Mouse (Mus musculus) MEL (cell line): ENCODE results near the gene Gm45234. TPM values are rescaled to one million over a fixed set of nuclear protein-coding genes. Genes with fewer than 3 reads are reported as not detected.
A peak's percentile ranks its signal among the peaks of the same experiment; 100 is the strongest.

Experiments
- DNase-seq: peaks from one replicate; pipeline ENCODE4 v3.0.0; 2011; ENCODE audit warnings: low read depth, low spot score
- H3K27ac ChIP-seq: 2 replicates; pipeline ENCODE4 v1.5.1; 2012; ENCODE audit warnings: low read depth, mild to moderate bottlenecking, control low read depth, low read length, moderate library complexity; ENCODE audit not compliant: control insufficient read depth
- H3K27me3 ChIP-seq, 2 experiments: fragments of 150-350 bp in 1 of 2; sonication (generic) in 1 of 2; 2 replicates each; pipeline ENCODE4 v1.6.1; 2012; ENCODE audit warnings: low read length in 2 of 2, mild to moderate bottlenecking in 2 of 2, improper control_type of control experiment in 1 of 2, moderate library complexity in 1 of 2; ENCODE audit not compliant: insufficient read depth in 2 of 2, control insufficient read depth in 1 of 2
- H3K36me3 ChIP-seq, 2 experiments: 2 replicates each; pipeline ENCODE4 v1.6.1; 2012 to 2014; ENCODE audit warnings: low read length in 2 of 2, improper control_type of control experiment in 1 of 2, inconsistent platforms in 1 of 2, mild to moderate bottlenecking in 1 of 2; ENCODE audit not compliant: insufficient read depth in 2 of 2, control insufficient read depth in 1 of 2
- H3K4me1 ChIP-seq, 2 experiments: fragments of 150-350 bp in 1 of 2; sonication (generic) in 1 of 2; 2 replicates each; pipeline ENCODE4 v1.6.1; 2012; ENCODE audit warnings: low read length in 2 of 2, improper control_type of control experiment in 1 of 2, mild to moderate bottlenecking in 1 of 2; ENCODE audit not compliant: insufficient read depth in 2 of 2, control insufficient read depth in 1 of 2
- H3K4me3 ChIP-seq, 2 experiments: fragments of 150-350 bp in 1 of 2; sonication (generic) in 1 of 2; 2 replicates each; pipeline ENCODE4 v1.5.1; 2012; ENCODE audit warnings: low read depth in 2 of 2, low read length in 2 of 2, mild to moderate bottlenecking in 2 of 2, moderate library complexity in 2 of 2, control low read depth in 1 of 2, improper control_type of control experiment in 1 of 2; ENCODE audit not compliant: control insufficient read depth in 1 of 2, insufficient read depth in 1 of 2
- H3K79me2 ChIP-seq: 2 replicates; pipeline ENCODE4 v1.6.1; 2012; ENCODE audit warnings: mild to moderate bottlenecking, low read length, moderate library complexity; ENCODE audit not compliant: control insufficient read depth, poor library complexity, insufficient read depth
- H3K9ac ChIP-seq: 2 replicates; pipeline ENCODE4 v1.6.1; 2012; ENCODE audit warnings: low read depth, mild to moderate bottlenecking, control low read depth, low read length, moderate library complexity; ENCODE audit not compliant: control insufficient read depth, poor library complexity, severe bottlenecking
- H3K9me3 ChIP-seq: fragments of 150-350 bp; sonication (generic); replicated peaks from 2 replicates; pipeline ENCODE4 v1.6.1; 2012; ENCODE audit warnings: mild to moderate bottlenecking, low read length, improper control_type of control experiment, moderate library complexity; ENCODE audit not compliant: insufficient read depth
- CHD1 ChIP-seq: IDR thresholded peaks from 2 replicates; pipeline ENCODE4 v1.6.1; 2012; ENCODE audit warnings: low read depth, mild to moderate bottlenecking, inconsistent platforms, low read length, improper control_type of control experiment
- CHD2 ChIP-seq: IDR thresholded peaks from 2 replicates; pipeline ENCODE4 v1.6.1; 2011; ENCODE audit warnings: low read length, improper control_type of control experiment
- CTCF ChIP-seq, 3 experiments: IDR thresholded peaks in 2 of 3; conservative IDR thresholded peaks in 1 of 3; 2 replicates each; pipeline ENCODE4 v1.5.1; 2011 to 2012; ENCODE audit warnings: low read length in 3 of 3, low read depth in 2 of 3, mild to moderate bottlenecking in 2 of 3, improper control_type of control experiment in 1 of 3, inconsistent platforms in 1 of 3, mixed read lengths in 1 of 3, moderate library complexity in 1 of 3; ENCODE audit not compliant: control insufficient read depth in 1 of 3, insufficient read depth in 1 of 3, poor library complexity in 1 of 3, severe bottlenecking in 1 of 3
- E2F4 ChIP-seq: IDR thresholded peaks from 2 replicates; pipeline ENCODE4 v1.6.1; 2011; ENCODE audit warnings: low read depth, low read length, improper control_type of control experiment, borderline replicate concordance
- EP300 ChIP-seq, 2 experiments: IDR thresholded peaks; 2 replicates each; pipeline ENCODE4 v1.6.1; 2011; ENCODE audit warnings: improper control_type of control experiment in 2 of 2, low read length in 2 of 2, low read depth in 1 of 2, mild to moderate bottlenecking in 1 of 2
- ETS1 ChIP-seq: IDR thresholded peaks from 2 replicates; pipeline ENCODE4 v1.6.1; 2012; ENCODE audit warnings: low read depth, mild to moderate bottlenecking, inconsistent platforms, low read length, improper control_type of control experiment, moderate library complexity
- GABPA ChIP-seq: IDR thresholded peaks from 2 replicates; pipeline ENCODE4 v1.6.1; 2012; ENCODE audit warnings: low read depth, mild to moderate bottlenecking, inconsistent platforms, low read length, improper control_type of control experiment, moderate library complexity
- GATA1 ChIP-seq: IDR thresholded peaks from 2 replicates; pipeline ENCODE4 v1.6.1; 2011; ENCODE audit warnings: low read depth, low read length, improper control_type of control experiment
- JUND ChIP-seq: IDR thresholded peaks from 2 replicates; pipeline ENCODE4 v1.6.1; 2011; ENCODE audit warnings: low read depth, mild to moderate bottlenecking, improper control_type of control experiment, low read length
- KAT2A ChIP-seq: conservative IDR thresholded peaks from 2 replicates; pipeline ENCODE4 v1.6.1; 2012; ENCODE audit warnings: low read depth, low read length, improper control_type of control experiment, inconsistent platforms
- MAX ChIP-seq: IDR thresholded peaks from 2 replicates; pipeline ENCODE4 v1.6.1; 2011; ENCODE audit warnings: low read length, improper control_type of control experiment
- MEF2A ChIP-seq: IDR thresholded peaks from 2 replicates; pipeline ENCODE4 v1.6.1; 2014; ENCODE audit warnings: low read depth, mild to moderate bottlenecking, inconsistent platforms, low read length, improper control_type of control experiment; ENCODE audit not compliant: poor library complexity, insufficient replicate concordance, severe bottlenecking; ENCODE audit errors: extremely low read depth
- MXI1 ChIP-seq: IDR thresholded peaks from 2 replicates; pipeline ENCODE4 v1.6.1; 2011; ENCODE audit warnings: mild to moderate bottlenecking, low read depth, low read length, improper control_type of control experiment
- MYB ChIP-seq: IDR thresholded peaks from 2 replicates; pipeline ENCODE4 v1.6.1; 2011; ENCODE audit warnings: mild to moderate bottlenecking, low read depth, low read length, improper control_type of control experiment
- MYC ChIP-seq: IDR thresholded peaks from 2 replicates; pipeline ENCODE4 v1.6.1; 2011; ENCODE audit warnings: low read depth, mild to moderate bottlenecking, low read length, improper control_type of control experiment, moderate library complexity
- NRF1 ChIP-seq: IDR thresholded peaks from 2 replicates; pipeline ENCODE4 v1.6.1; 2014; ENCODE audit warnings: low read depth, mild to moderate bottlenecking, inconsistent platforms, low read length, improper control_type of control experiment, moderate library complexity; ENCODE audit not compliant: poor library complexity, insufficient read depth, severe bottlenecking
- POLR2A ChIP-seq, 2 experiments: IDR thresholded peaks; 2 replicates each; pipeline ENCODE4 v1.6.1; 2011 to 2012; ENCODE audit warnings: low read length in 2 of 2, mild to moderate bottlenecking in 2 of 2, control low read depth in 1 of 2, improper control_type of control experiment in 1 of 2, low read depth in 1 of 2, moderate library complexity in 1 of 2; ENCODE audit not compliant: control insufficient read depth in 1 of 2, insufficient read depth in 1 of 2, poor library complexity in 1 of 2
- POLR2AphosphoS5 ChIP-seq: IDR thresholded peaks from 2 replicates; pipeline ENCODE4 v1.6.1; 2012; ENCODE audit warnings: low read depth, borderline replicate concordance, mild to moderate bottlenecking, inconsistent platforms, low read length, moderate library complexity, mixed read lengths
- RAD21 ChIP-seq: IDR thresholded peaks from 2 replicates; pipeline ENCODE4 v1.6.1; 2011; ENCODE audit warnings: mild to moderate bottlenecking, low read depth, low read length, improper control_type of control experiment
- RCOR1 ChIP-seq: IDR thresholded peaks from 2 replicates; pipeline ENCODE4 v1.6.1; 2012; ENCODE audit warnings: low read depth, mild to moderate bottlenecking, inconsistent platforms, low read length, improper control_type of control experiment
- SIN3A ChIP-seq: IDR thresholded peaks from 2 replicates; pipeline ENCODE4 v1.6.1; 2012; ENCODE audit warnings: low read length, improper control_type of control experiment, inconsistent platforms
- TBP ChIP-seq: IDR thresholded peaks from 2 replicates; pipeline ENCODE4 v1.8.0; 2011; ENCODE audit warnings: low read depth, low read length, improper control_type of control experiment
- TCF12 ChIP-seq: IDR thresholded peaks from 2 replicates; pipeline ENCODE4 v1.6.1; 2014; ENCODE audit warnings: low read depth, mild to moderate bottlenecking, inconsistent platforms, low read length, improper control_type of control experiment, moderate library complexity
- USF1 ChIP-seq: IDR thresholded peaks from 2 replicates; pipeline ENCODE4 v1.6.1; 2014; ENCODE audit warnings: low read depth, mild to moderate bottlenecking, inconsistent platforms, low read length, improper control_type of control experiment, moderate library complexity
- ZC3H11A ChIP-seq: IDR thresholded peaks from 2 replicates; pipeline ENCODE4 v1.6.1; 2012; ENCODE audit warnings: low read depth, mild to moderate bottlenecking, inconsistent platforms, low read length, improper control_type of control experiment
- ZKSCAN1 ChIP-seq: IDR thresholded peaks from 2 replicates; pipeline ENCODE4 v1.6.1; 2012; ENCODE audit warnings: low read depth, mild to moderate bottlenecking, inconsistent platforms, low read length, improper control_type of control experiment, moderate library complexity
- ZNF384 ChIP-seq: IDR thresholded peaks from 2 replicates; pipeline ENCODE4 v1.6.1; 2012; ENCODE audit warnings: low read depth, mild to moderate bottlenecking, inconsistent platforms, low read length, improper control_type of control experiment
- polyA plus RNA-seq, 2 experiments: library from polyadenylated mRNA; stranded (reverse) in 1 of 2; unstranded in 1 of 2; fragments of >175 nt in 1 of 2; fragments of >200 nt in 1 of 2; gene quantifications; 2 replicates each; pipeline versions ENCODE4 v1.2.1 to v1.2.4; 2012; ENCODE audit warnings: low replicate concordance in 2 of 2, low read depth in 1 of 2; ENCODE audit not compliant: insufficient read length in 2 of 2, insufficient read depth in 1 of 2, missing spikeins in 1 of 2
- total RNA-seq: library from RNA; depleted of rRNA; stranded (reverse); fragments of 300-350 nt; gene quantifications from 2 replicates; pipeline ENCODE4 v1.2.3, GENCODE M21; 2012

Gene Gm45234
- total and polyA plus RNA-seq, 3 experiments = 0.15 TPM; not detected in 2

DNA sequence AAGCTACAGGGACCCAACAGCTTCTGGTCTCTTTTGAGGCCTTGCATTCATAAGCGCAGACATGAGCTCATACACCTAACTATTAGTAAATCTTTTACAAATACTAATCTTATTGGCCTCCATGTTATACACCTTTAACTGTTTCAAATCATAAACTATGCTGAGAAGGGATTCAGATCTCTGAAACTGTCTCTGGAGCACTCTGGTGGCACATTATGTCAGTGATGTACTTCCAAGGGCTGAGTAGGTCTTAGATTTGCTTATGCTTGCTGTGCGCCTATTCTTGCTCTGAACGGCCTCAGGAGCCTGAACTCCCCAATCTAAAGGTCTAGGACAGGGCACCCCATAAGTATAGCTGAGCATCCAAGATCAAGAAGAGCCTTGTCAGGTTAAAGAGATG lies 14.0 kb downstream of the Gm45234 start:
- peak overlapping the region; percentile 72 for H3K9ac ChIP-seq
- H3K4me1 ChIP-seq = peaks cover 2 to 13% of the 10 kb centered on the region in 2 experiments; a peak in 3 of 4 replicates
- TF ChIP-seq MAX (no peak), MXI1 (peak; percentile 15; the same call in 1 of the 2 replicates), GATA1 (no peak), CTCF (IDR thresholded peaks at IDR 0.05 in 2 of 3, conservative IDR thresholded peaks at IDR 0.05 in 1 of 3; ENCODE audit: control insufficient read depth in 1 of 3, insufficient read depth in 1 of 3, low read depth in 2 of 3, low read length in 3 of 3, poor library complexity in 1 of 3, severe bottlenecking in 1 of 3) (no peak)

DNA sequence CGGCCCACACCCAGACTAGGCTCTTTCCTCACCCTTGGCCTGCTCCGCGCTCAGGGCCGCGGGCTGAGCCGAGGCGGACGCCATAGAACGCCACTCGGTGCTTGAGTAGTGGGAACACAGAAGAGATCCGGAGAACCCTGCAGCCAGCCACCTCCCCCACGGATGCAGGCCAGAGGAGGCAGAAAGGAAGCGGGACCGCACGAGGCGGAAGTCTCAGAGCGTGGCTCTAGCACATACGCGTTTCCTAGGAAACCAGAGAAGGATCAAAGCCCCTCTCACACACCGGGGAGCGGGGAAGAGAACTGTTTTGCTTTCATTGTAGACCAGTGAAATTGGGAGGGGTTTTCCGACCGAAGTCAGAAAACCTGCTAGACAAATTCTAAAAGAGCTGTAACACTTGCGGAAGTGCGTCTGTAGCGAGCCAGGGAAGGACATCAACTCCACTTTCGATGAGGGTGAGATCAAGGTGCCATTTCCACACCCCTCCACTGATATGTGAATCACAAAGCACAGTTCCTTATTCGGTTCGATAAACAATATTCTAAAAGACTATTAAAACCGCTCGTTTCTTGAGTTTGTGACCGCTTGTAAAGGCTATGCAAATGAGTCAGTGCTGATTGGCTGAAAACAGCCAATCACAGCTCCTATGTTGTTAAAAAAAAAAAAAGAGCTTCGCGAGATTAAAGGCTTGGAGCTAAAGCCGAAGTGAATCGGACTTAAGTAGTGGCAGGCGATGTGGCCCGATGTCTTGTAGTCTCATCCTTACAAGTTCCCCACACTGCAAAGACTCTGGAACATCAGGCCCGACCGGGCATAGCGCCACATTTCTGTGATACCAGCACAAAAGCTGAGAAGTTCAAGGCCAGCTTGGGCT lies 14.7 kb downstream of the Gm45234 start, which contains the start of gene Grcc10:
TSS of gene Grcc10 (minus strand) at position 487 of the 874 bp plus-strand sequence.
- Histone ChIP-seq H3K4me1 (peaks cover 2 to 13% of the 10 kb centered on the region in 2 experiments; a peak in 3 of 4 replicates), H3K27me3 (no peaks in the 10 kb centered on the region), H3K4me3 (peak within 1 kb of the TSS; percentile 28 to 68), H3K9ac (peak within 1 kb of the TSS; percentile 72), H3K79me2 (peaks cover 1% of the 10 kb centered on the region; the same call in 1 of the 2 replicates), H3K27ac (peak within 1 kb of the TSS; percentile 96), H3K9me3 (no peaks in the 10 kb centered on the region), H3K36me3 (peaks cover 0 to 12% of the 10 kb centered on the region in 2 experiments; a peak in 2 of 4 replicates)
- DNase-seq = peak; percentile 99
- TF ChIP-seq TBP (peak; percentile 100), KAT2A (peak; percentile 50; the same call in 1 of the 2 replicates), ZNF384 (peak; percentile 99), MYB (no peak), TCF12 (peak; percentile 38), GATA1 (0 out of 2 replicates have a peak, but pooled peaks have one; percentile 32), ETS1 (peak; percentile 98), MYC (peak; percentile 67; the same call in 1 of the 2 replicates), USF1 (no peak), CHD2 (peak; percentile 93), MEF2A (peak; percentile 70; the same call in 1 of the 2 replicates), RCOR1 (peak; percentile 54; the same call in 1 of the 2 replicates), JUND (peak; percentile 88), NRF1 (no peak), CTCF (IDR thresholded peaks at IDR 0.05 in 2 of 3, conservative IDR thresholded peaks at IDR 0.05 in 1 of 3; ENCODE audit: control insufficient read depth in 1 of 3, insufficient read depth in 1 of 3, low read depth in 2 of 3, low read length in 3 of 3, poor library complexity in 1 of 3, severe bottlenecking in 1 of 3) (no peak), MAX (0 out of 2 replicates have a peak, but pooled peaks have one; percentile 36), CHD1 (no peak), SIN3A (peak; percentile 91), EP300 (IDR thresholded peaks at IDR 0.05; ENCODE audit: low read depth in 1 of 2, low read length in 2 of 2) (peak in 1 of 2 experiments; percentile 59; a peak in 2 of 4 replicates), MXI1 (no peak; the same call in none of the 2 replicates), ZKSCAN1 (peak; percentile 67; the same call in 1 of the 2 replicates), GABPA (no peak), POLR2A (IDR thresholded peaks at IDR 0.05; ENCODE audit: control insufficient read depth in 1 of 2, insufficient read depth in 1 of 2, low read depth in 1 of 2, low read length in 2 of 2, poor library complexity in 1 of 2) (peak; percentile 100), ZC3H11A (no peak), E2F4 (no peak), POLR2AphosphoS5 (peak; percentile 100; the same call in 1 of the 2 replicates), RAD21 (no peak)

More for the DNA sequence above, 14.0 kb downstream of the Gm45234 start:
- peak overlapping the region; percentile 10 to 18; a peak in 3 of 4 replicates for H3K4me3 ChIP-seq
- DNase-seq = no peak
- no peaks in the 10 kb centered on the region for H3K27me3 ChIP-seq
- peak overlapping the region; percentile 96 for H3K27ac ChIP-seq
- peaks cover 0 to 12% of the 10 kb centered on the region in 2 experiments; a peak in 2 of 4 replicates for H3K36me3 ChIP-seq
- H3K79me2 ChIP-seq = peaks cover 1% of the 10 kb centered on the region; the same call in 1 of the 2 replicates
- H3K9me3 ChIP-seq = no peaks in the 10 kb centered on the region
